Mouse (Mus musculus): ENCODE measurements around the gene Exosc1. TPM values are rescaled to one million over a fixed set of nuclear protein-coding genes. Genes with fewer than 3 reads are reported as not detected.
"Not testable (repeated sequence)": the region's sequence is repeated elsewhere in the genome, so short reads cannot be mapped to it uniquely, and the experiment has no call there.

The Exosc1 gene
- total RNA-seq (2021), result 23.9 and 25.4 TPM in 2 replicates
- long read RNA-seq, experiment 1, transcript Exosc1-201 (8 exons, 1,018 nt), result major isoform, 36 of 43 reads
- long read RNA-seq, experiment 1, partial matches to known transcripts, result 2 of 43 reads
- long read RNA-seq, experiment 1, other reads (novel, unspliced or antisense), result 5 of 43 reads
- long read RNA-seq, experiment 2, transcript Exosc1-201 (8 exons, 1,018 nt), result major isoform, 26 of 34 reads
- long read RNA-seq, experiment 2, partial matches to known transcripts, result 3 of 34 reads
- long read RNA-seq, experiment 2, other reads (novel, unspliced or antisense), result 5 of 34 reads

DNA sequence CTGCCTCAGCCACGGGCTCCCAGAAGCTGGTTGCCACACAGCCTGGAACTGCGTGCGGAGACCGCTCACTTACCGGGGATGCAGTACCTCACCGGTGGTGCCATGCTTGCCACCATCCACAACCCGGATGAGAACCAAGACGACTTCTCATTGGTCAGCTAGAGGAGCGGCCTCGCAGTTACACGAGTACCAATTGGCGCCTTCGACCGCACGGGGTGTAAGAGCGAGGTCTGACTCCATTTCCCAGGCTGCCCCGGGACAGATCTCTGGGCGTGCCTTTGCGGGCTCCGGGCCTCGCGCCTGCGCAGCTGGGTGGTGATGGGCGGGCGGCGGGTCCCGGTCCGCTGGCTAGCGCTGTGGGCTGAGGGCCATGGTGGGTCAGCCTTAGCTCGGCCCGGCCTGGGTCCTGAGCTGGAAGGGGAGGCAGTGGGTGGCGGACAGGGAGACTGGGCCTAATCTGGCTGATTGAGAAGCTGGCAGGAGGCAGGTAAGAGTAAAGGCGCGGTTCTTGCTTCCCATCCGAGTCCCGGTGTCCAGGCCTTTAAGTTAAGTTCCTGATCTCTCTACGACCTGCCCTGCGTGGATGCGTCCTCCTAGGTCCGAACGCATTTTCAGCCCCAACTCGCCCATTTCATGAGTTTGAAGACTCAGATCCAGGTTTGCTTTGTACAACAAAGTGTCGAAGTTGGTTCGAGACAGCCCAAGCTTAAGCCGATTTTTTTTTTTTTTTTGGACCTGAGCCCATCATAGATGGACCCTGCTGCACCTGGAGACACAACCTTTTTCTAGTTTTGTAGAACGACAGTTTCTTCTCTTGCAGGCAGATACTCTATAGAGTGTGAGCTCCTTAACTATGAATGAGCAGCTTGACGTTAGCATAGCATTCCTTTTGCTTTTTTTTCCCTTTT lies at the start of gene Exosc1, which contains the start of gene Zdhhc16:
TSS of gene Exosc1 (minus strand) at position 245 of the 908 bp plus-strand sequence.
TSS of gene Zdhhc16 (plus strand) at position 302 of the 908 bp plus-strand sequence.
- peak; percentile 99 for DNase-seq

GRCm38 (mm10) chr19:41982791-41983150 lies 49.5 kb upstream of the Exosc1 start:
- DNase-seq, result no peak

GRCm38 (mm10) chr19:41981931-41982790 lies 48.9 kb upstream of the Exosc1 start:
- peak; percentile 78 for DNase-seq

DNA sequence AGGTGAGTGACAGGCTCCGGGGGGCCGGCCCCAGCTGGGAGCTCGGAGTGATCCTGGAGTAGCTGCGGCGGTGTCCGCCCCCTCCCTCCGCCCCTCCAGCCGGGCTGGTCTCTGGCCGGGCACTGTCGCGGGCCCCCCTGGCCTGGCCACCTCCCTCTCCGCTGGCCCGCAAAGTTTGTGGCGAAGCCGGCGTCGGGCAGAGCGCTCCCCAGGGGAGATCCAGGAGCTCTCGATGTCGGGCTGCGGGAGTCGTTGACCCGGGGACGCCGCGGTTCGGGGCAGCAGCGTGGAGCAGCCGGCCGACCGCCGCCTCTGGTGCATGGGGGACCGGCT lies 48.3 kb upstream of the Exosc1 start, which contains the start of gene Ubtd1:
TSS of gene Ubtd1 (plus strand) at position 169 of the 333 bp plus-strand sequence.
- DNase-seq, result no peak

- peak; percentile 99 for DNase-seq
Observed at GRCm38 (mm10) chr19:41980819-41981594, 47.8 kb upstream of the Exosc1 start, which contains the start of gene Mms19. TSS of gene Mms19 (minus strand) at chr19:41981157.

- peak; percentile 34 for DNase-seq
Observed at GRCm38 (mm10) chr19:41980422-41980818, 47.2 kb upstream of the Exosc1 start.

DNA sequence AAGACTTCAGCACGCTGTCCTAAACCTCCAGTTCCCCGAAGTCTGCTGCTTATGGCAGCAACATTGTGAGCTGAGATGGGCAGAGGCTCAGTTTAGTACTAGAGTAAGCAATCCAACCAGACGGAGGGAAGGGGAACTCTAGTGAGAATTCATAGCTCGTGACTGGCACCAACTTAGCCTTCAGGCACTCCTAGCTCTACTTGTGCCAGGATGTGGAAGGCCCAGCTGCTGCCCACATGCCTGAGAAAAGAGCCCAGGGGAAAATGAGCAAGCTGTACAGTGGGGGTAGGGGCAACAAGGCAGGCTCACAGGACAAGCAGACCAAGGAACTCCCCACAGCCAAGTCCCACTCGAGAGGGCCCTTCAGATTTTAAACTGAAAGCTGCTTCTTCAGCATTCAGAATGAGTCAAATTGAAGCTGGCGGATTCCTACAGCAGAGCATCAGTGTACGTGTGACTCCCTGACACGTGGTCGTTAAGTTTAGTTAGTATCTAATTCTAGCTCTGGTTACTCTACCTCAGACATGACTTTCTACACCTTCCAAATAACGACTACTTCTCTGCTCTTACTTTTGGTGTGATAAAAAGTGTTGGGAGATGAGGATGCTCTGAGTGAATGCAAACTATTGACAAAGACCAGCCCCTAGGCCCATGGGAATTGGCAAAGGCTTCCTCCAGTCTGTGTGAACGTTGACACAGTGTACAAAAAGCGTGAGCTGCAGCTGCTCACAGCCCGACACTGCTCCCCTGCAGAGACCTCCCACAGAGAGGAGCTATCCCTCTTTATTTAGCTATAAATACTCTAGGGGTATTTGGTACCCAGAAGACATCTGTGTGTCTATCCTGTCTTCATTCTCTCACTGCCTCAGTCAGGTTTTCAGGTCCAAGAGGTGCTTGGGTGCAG lies 40.9 kb upstream of the Exosc1 start:
- DNase-seq, result no peak

DNA sequence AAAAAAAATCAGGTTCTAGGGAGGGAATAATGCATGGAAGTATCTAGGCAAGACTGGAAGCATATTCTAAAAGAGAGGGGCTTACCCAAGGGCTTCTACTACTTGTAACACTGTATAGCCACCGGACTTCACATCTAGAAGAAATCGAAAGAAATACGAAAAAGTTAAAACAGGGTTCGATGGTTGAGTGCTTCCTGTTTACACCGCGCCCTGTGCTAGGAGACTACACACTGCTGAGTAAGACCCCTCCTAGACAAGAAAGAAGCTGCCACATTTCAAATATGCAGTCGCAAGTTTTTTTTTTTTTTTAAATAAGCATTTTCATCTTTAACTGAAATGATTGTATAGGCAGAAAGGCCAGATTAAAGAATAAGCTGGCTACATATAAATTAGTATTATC lies 36.4 kb upstream of the Exosc1 start:
- DNase-seq, result no peak

- no peak for DNase-seq
Observed at GRCm38 (mm10) chr19:41953574-41953973, 20.4 kb upstream of the Exosc1 start.

- DNase-seq, result peak; percentile 21
Observed at GRCm38 (mm10) chr19:41952287-41952686, 19.1 kb upstream of the Exosc1 start.

DNA sequence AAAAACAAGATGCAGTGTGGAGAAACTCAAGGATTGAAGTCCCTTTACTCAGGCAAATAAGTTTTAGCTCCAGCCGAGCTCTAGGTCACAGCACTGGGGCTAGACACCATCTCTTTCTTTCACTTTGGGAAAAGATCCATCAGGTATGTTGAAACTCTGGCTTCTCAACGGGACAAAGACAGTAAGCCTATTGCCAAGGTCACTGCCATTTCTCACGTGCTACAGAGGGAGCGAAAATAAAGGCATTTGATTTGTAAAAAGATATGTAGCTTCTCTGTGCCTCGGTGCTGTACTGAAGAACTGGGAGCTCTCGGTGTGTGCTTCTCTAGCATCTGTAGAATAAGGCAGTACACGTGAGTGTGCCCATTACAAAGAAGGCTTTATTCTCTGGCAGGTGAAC lies 10.6 kb upstream of the Exosc1 start:
- DNase-seq, result no peak

GRCm38 (mm10) chr19:41938539-41938938 lies 5.3 kb upstream of the Exosc1 start:
- DNase-seq, result no peak

GRCm38 (mm10) chr19:41935921-41936320 lies 2.7 kb upstream of the Exosc1 start:
- DNase-seq, result no peak

- no peak for DNase-seq
Observed at GRCm38 (mm10) chr19:41934124-41934523, 901 bp upstream of the Exosc1 start.

DNA sequence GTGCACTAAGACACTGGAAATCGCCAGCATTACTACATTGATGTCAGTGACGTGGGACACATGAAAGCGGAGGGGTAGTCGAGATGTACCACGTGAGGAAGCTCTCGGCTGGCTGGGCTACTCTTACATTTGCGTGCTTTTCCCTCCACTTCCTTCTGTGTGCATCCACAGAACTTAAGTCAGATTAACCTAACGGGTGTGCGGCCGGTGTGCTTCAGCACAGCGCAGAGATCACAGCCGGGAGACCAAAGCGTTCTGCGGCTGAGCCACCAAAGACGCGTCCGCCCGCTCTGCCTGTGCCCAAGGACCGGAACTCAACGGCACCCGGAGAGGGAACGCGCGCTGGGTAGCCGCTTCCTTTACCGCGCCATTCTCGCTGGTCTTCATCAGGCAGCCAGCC lies 537 bp downstream of the Exosc1 start:
- DNase-seq, result no peak

GRCm38 (mm10) chr19:41920412-41921067 lies 12.7 kb downstream of the Exosc1 start:
- no peak for DNase-seq

GRCm38 (mm10) chr19:41919471-41919870 lies 13.8 kb downstream of the Exosc1 start:
- no peak for DNase-seq

DNA sequence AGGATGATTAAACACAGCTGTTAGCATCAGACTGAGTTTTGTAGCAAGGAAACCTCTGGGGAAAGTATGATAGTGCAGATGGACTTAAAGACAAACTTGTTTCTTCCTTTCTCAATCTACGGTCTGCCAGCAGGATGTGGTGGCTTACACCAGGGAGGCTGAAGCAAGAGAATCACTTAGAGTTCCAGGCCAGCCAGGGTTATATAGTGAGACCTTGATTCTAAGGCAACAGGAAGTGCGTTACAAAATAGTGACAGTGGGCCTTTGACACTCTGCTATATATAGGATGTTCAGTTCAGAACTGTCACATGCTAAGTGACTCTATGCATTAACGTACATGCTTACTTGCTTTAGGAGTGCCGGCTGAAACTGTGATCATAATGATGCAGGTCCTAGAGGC lies 16.4 kb downstream of the Exosc1 start:
- no peak for DNase-seq

DNA sequence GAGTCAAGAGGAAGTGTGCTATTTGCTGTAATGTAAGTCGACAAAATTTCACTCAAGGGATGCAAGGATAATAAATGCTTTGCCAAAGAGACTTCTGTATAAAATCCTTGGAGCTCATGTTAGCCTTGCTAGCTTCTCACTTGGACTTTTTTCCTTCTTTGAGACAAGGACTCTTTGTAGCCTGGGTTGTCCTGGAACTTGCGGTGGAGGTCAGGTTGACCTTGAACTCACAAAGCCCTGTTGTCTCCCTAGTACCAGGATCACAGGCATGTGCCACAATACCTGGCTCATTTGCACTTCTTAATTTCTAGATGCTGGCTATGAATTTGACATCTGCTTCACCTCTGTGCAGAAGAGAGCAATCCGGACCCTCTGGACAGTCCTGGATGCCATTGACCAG lies 17.9 kb downstream of the Exosc1 start:
- no peak for DNase-seq

DNA sequence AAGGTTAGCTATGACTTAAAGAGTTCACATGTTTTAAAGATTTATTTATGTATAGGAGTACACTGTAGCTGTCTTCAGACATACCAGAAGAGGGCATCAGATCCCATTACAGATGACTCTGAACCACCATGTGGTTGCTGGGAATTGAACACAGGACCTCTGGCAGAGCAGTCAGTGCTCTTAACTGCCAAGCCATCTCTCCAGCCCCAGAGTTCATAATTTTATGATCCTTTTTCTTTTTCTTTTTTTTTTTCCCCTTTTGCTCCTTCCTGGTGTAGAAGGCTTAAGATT lies 18.7 kb downstream of the Exosc1 start:
- DNase-seq, result not testable (repeated sequence)
